Mouse (Mus musculus) liver, embryonic 11.5 days (tissue): ENCODE results near the gene Crip3. TPM values are rescaled to one million over a fixed set of nuclear protein-coding genes. Genes with fewer than 3 reads are reported as not detected.

Experiments used
- ATAC-seq: fragments of 200-750 bp; cut with Nextera tagmentation; replicated peaks from 2 replicates; pipeline ENCODE4 v1.8.0; 2017; ENCODE audit warnings: moderate number of reproducible peaks, mild to moderate bottlenecking, moderate TSS enrichment, moderate library complexity; ENCODE audit not compliant: low FRiP score
- DNase-seq: peaks from one replicate; pipeline ENCODE4 v3.0.0-alpha.2; 2017; ENCODE audit warnings: low spot score
- H3K27ac ChIP-seq: fragments of 300-500 bp; sonication (generic); 2 replicates; pipeline ENCODE4 v1.5.1; 2014; ENCODE audit warnings: mild to moderate bottlenecking, low read depth, low read length, control low read depth
- H3K27me3 ChIP-seq: fragments of 300-500 bp; sonication (generic); replicated peaks from 2 replicates; pipeline ENCODE4 v1.6.1; 2014; ENCODE audit warnings: low read length, mixed read lengths; ENCODE audit not compliant: control insufficient read depth, insufficient read depth
- H3K36me3 ChIP-seq: fragments of 300-500 bp; sonication (generic); 2 replicates; pipeline ENCODE4 v1.6.1; 2014; ENCODE audit warnings: mild to moderate bottlenecking, low read length, moderate library complexity, mixed read lengths; ENCODE audit not compliant: control insufficient read depth, insufficient read depth
- H3K4me1 ChIP-seq: fragments of 300-500 bp; sonication (generic); replicated peaks from 2 replicates; pipeline ENCODE4 v1.6.1; 2014; ENCODE audit warnings: low read length, mixed read lengths; ENCODE audit not compliant: control insufficient read depth, insufficient read depth
- H3K4me2 ChIP-seq: fragments of 300-500 bp; sonication (generic); 2 replicates; pipeline ENCODE4 v1.6.1; 2014; ENCODE audit warnings: mild to moderate bottlenecking, control low read depth, moderate library complexity
- H3K4me3 ChIP-seq: fragments of 300-500 bp; sonication (generic); 2 replicates; pipeline ENCODE4 v1.5.1; 2014; ENCODE audit warnings: low read depth, low read length, control low read depth
- H3K9ac ChIP-seq: fragments of 300-500 bp; sonication (generic); 2 replicates; pipeline ENCODE4 v1.6.1; 2014; ENCODE audit warnings: low read depth, low read length, control low read depth
- H3K9me3 ChIP-seq: fragments of 300-500 bp; sonication (generic); 2 replicates; pipeline ENCODE4 v1.6.1; 2016; ENCODE audit warnings: low read length, inconsistent platforms, mixed read lengths; ENCODE audit not compliant: control insufficient read depth
- WGBS: fragments of 180-500 bp; shearing (Covaris S2); extraction: QIAGEN DNeasy Blood & Tissue Kit; methylation state at CpG from one replicate; pipeline ENCODE4 v1.1.7; 2014; 5-methylcytosine and 5-hydroxymethylcytosine counted together
- polyA plus RNA-seq: library from polyadenylated mRNA; unstranded; fragments of >200 nt; fragmentation: Nextera tagmentation; extraction: Ambion mirVana; gene quantifications from 2 replicates; pipeline ENCODE4 v1.2.1, GENCODE M21; 2014

Crip3 gene
- 0.38 and 0.53 TPM in 2 replicates for polyA plus RNA-seq

GRCm38 (mm10) chr17:46428761-46429414, at the start of gene Crip3:
Gene Crip3 (plus strand): TSS chr17:46428926.
- Histone ChIP-seq H3K4me1 (no peaks in the 10 kb centered on the region; the same call in 1 of the 2 replicates), H3K9ac (no peak within 1 kb of the TSS), H3K27me3 (peaks cover 16% of the 10 kb centered on the region), H3K27ac (no peak within 1 kb of the TSS), H3K4me2 (peak within 1 kb of the TSS; percentile 54), H3K9me3 (no peaks in the 10 kb centered on the region), H3K4me3 (peak within 1 kb of the TSS; percentile 15; the same call in 1 of the 2 replicates), H3K36me3 (no peaks in the 10 kb centered on the region)
- WGBS, result 12% methylated on average over 18 of the region's 18 CpGs
- no peak for DNase-seq
- ATAC-seq, result no peak

GRCm38 (mm10) chr17:46383294-46384060, 45.2 kb upstream of the Crip3 start, which contains the start of gene Zfp318:
Gene Zfp318 (plus strand): TSS chr17:46383731.
- under 1% methylated on average over 37 of the region's 105 CpGs for WGBS
- Histone ChIP-seq H3K4me3 (peak within 1 kb of the TSS; percentile 88), H3K9ac (peak within 1 kb of the TSS; percentile 94), H3K9me3 (no peaks in the 10 kb centered on the region), H3K4me1 (peaks cover 5% of the 10 kb centered on the region; the same call in 1 of the 2 replicates), H3K4me2 (peak within 1 kb of the TSS; percentile 97), H3K27me3 (no peaks in the 10 kb centered on the region), H3K27ac (peak within 1 kb of the TSS; percentile 86), H3K36me3 (peaks cover 2% of the 10 kb centered on the region; the same call in 1 of the 2 replicates)
- DNase-seq, result peak; percentile 99
- peak; percentile 98 for ATAC-seq

GRCm38 (mm10) chr17:46384061-46384801, 44.5 kb upstream of the Crip3 start:
- Histone ChIP-seq H3K4me1 (peaks cover 5% of the 10 kb centered on the region; the same call in 1 of the 2 replicates), H3K9ac (peak overlapping the region; percentile 94), H3K27ac (peak overlapping the region; percentile 86), H3K36me3 (peaks cover 2% of the 10 kb centered on the region), H3K4me2 (peak overlapping the region; percentile 97), H3K27me3 (no peaks in the 10 kb centered on the region), H3K9me3 (no peaks in the 10 kb centered on the region), H3K4me3 (peak overlapping the region; percentile 88)
- ATAC-seq (no peak), DNase-seq (peak; percentile 62)
- 2% methylated on average over 70 of the region's 70 CpGs for WGBS

DNA sequence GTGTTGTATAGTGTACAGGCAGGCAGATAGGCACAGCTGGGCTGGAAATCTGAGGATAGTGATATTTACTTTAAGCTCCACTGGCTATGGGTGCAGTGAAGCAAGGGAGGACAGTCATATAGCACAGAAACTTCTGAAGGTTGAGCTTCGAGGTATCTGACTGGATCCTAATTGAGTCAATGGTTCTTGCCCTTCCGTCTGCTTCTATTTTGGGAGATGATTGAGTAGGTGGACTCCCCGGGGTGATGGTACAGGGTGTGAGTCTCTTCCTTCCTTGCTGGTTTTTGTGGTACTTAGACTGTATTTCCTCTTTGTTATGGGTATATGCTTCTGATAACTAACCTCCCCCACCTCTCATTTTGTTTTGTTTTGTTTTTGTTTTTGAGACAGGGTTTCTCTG, 40.5 kb upstream of the Crip3 start:
- 61% methylated on average over 3 of the region's 3 CpGs for WGBS
- ATAC-seq, result no peak
- peaks cover 5% of the 10 kb centered on the region; the same call in 1 of the 2 replicates for H3K4me1 ChIP-seq

DNA sequence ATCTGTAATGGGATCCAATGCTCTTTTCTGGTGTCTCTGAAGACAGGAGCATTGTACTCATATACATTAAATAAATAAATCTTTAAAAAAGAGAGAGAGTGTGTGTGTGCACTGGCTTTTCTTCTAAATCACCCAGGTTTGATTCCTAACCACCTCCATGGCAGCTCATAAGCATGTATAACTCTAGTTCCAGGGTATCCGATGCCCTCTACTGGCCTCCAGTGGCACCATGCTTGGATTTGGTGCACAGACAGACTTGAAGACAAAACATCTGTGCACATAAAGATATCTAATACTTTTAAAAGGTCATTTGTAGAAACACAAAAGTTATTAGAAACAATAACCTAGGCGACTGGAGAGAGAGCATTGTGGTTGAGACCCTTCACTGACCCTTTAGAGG, 35.7 kb upstream of the Crip3 start:
- Histone ChIP-seq H3K27ac (no peak overlapping the region), H3K9me3 (no peaks in the 10 kb centered on the region), H3K4me1 (no peaks in the 10 kb centered on the region), H3K4me2 (no peak overlapping the region), H3K9ac (no peak overlapping the region), H3K36me3 (peaks cover 5% of the 10 kb centered on the region), H3K4me3 (no peak overlapping the region), H3K27me3 (no peaks in the 10 kb centered on the region)
- no peak for DNase-seq
- WGBS, result 46% methylated on average over 2 of the region's 2 CpGs
- ATAC-seq, result no peak

More for the DNA sequence above, 40.5 kb upstream of the Crip3 start:
- peaks cover 6% of the 10 kb centered on the region for H3K36me3 ChIP-seq
- no peak overlapping the region for H3K9ac ChIP-seq
- no peaks in the 10 kb centered on the region for H3K9me3 ChIP-seq
- no peak for DNase-seq
- no peaks in the 10 kb centered on the region for H3K27me3 ChIP-seq
- H3K4me2 ChIP-seq, result no peak overlapping the region
- no peak overlapping the region for H3K27ac ChIP-seq
- no peak overlapping the region for H3K4me3 ChIP-seq

GRCm38 (mm10) chr17:46394631-46395030, 34.1 kb upstream of the Crip3 start:
- DNase-seq (no peak), ATAC-seq (no peak)
- no peaks in the 10 kb centered on the region for H3K27me3 ChIP-seq
- H3K9me3 ChIP-seq, result no peaks in the 10 kb centered on the region
- no peak overlapping the region for H3K4me3 ChIP-seq
- peaks cover 8% of the 10 kb centered on the region for H3K36me3 ChIP-seq
- H3K4me2 ChIP-seq, result no peak overlapping the region
- no peaks in the 10 kb centered on the region for H3K4me1 ChIP-seq
- H3K9ac ChIP-seq, result no peak overlapping the region
- WGBS, result 82% methylated on average over 1 of the region's 1 CpGs
- no peak overlapping the region for H3K27ac ChIP-seq

GRCm38 (mm10) chr17:46408478-46408877, 20.2 kb upstream of the Crip3 start:
- ATAC-seq (no peak), DNase-seq (no peak)
- no peaks in the 10 kb centered on the region for H3K27me3 ChIP-seq
- H3K4me2 ChIP-seq, result no peak overlapping the region
- H3K9me3 ChIP-seq, result no peaks in the 10 kb centered on the region
- H3K4me1 ChIP-seq, result no peaks in the 10 kb centered on the region
- peaks cover 23% of the 10 kb centered on the region; the same call in 1 of the 2 replicates for H3K36me3 ChIP-seq
- WGBS, result 45% methylated on average over 3 of the region's 3 CpGs
- H3K27ac ChIP-seq, result no peak overlapping the region
- H3K4me3 ChIP-seq, result no peak overlapping the region
- H3K9ac ChIP-seq, result no peak overlapping the region

DNA sequence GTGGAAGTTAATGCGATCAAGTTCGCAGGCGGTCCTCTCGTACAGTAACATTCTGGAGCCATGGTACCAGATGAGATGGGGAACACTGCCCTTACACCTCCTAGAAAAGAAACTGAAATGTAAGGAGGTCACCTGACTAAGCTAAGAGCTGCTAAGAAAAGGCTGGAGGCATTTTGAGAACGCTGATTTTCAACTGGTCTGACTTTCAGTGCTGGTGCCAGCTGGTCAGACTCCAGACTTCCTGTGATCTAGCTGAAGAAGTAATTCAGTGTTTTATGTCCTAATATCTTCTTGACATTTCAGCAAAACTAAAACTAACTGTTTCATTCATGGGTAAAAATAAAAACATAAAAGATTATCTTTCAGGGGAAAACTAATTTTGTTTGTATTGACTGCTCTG, 10.1 kb upstream of the Crip3 start:
- Histone ChIP-seq H3K27me3 (no peaks in the 10 kb centered on the region), H3K9me3 (no peaks in the 10 kb centered on the region), H3K9ac (no peak overlapping the region), H3K4me2 (no peak overlapping the region), H3K27ac (no peak overlapping the region), H3K36me3 (no peaks in the 10 kb centered on the region), H3K4me1 (no peaks in the 10 kb centered on the region), H3K4me3 (no peak overlapping the region)
- 86% methylated on average over 5 of the region's 5 CpGs for WGBS
- ATAC-seq (no peak), DNase-seq (no peak)
